Mouse (Mus musculus) frontal cortex, postnatal 10 days (tissue): ENCODE results near the gene Apoc3.

Experiments used
- DNase-seq, 2 experiments: peaks; one replicate each; pipeline ENCODE4 v3.0.0; 2022; ENCODE audit warnings: low spot score in 2 of 2, mixed read lengths in 1 of 2

The Apoc3 gene

GRCm38 (mm10) chr9:46194809-46195208, 40.6 kb downstream of the Apoc3 start:
- DNase-seq: no peak

- no peak for DNase-seq
These were observed 42.8 kb downstream of the Apoc3 start for GRCm38 (mm10) chr9:46192642-46193041.

- DNase-seq: no peak
These were observed 43.8 kb downstream of the Apoc3 start for GRCm38 (mm10) chr9:46191644-46192043.

GRCm38 (mm10) chr9:46191234-46191633, 44.2 kb downstream of the Apoc3 start:
- no peak for DNase-seq

GRCm38 (mm10) chr9:46189381-46189780, 46.1 kb downstream of the Apoc3 start:
- no peak for DNase-seq

- no peak for DNase-seq
These were observed 46.5 kb downstream of the Apoc3 start for GRCm38 (mm10) chr9:46188956-46189355.

GRCm38 (mm10) chr9:46188370-46188769, 47.1 kb downstream of the Apoc3 start:
- no peak for DNase-seq

- no peak for DNase-seq
These were observed 49.0 kb downstream of the Apoc3 start for GRCm38 (mm10) chr9:46186387-46186786.

- DNase-seq: no peak
These were observed 50.2 kb downstream of the Apoc3 start for GRCm38 (mm10) chr9:46185191-46185590.

GRCm38 (mm10) chr9:46184542-46184941, 50.9 kb downstream of the Apoc3 start:
- DNase-seq: no peak
